Mouse (Mus musculus): ENCODE measurements around the gene Cluap1.
A peak's percentile ranks its signal among the peaks of the same experiment; 100 is the strongest.

Gene Cluap1

GRCm38 (mm10) chr16:3908537-3909111, at the start of gene Cluap1, which contains the start of gene 1700037C18Rik:
Gene Cluap1 (plus strand): TSS chr16:3908801.
Gene 1700037C18Rik (minus strand): TSS chr16:3908689.
- DNase-seq: peak; percentile 96

- DNase-seq: no peak
These were observed 49.3 kb upstream of the Cluap1 start for GRCm38 (mm10) chr16:3859254-3859653.

- DNase-seq: no peak
These were observed 36.8 kb upstream of the Cluap1 start for GRCm38 (mm10) chr16:3871815-3872214.

GRCm38 (mm10) chr16:3872216-3873047, 36.2 kb upstream of the Cluap1 start, which contains the start of gene Naa60:
Gene Naa60 (plus strand): TSS chr16:3872375.
- peak; percentile 94 for DNase-seq

GRCm38 (mm10) chr16:3876346-3876745, 32.3 kb upstream of the Cluap1 start:
- DNase-seq: no peak

GRCm38 (mm10) chr16:3884201-3885064, 24.2 kb upstream of the Cluap1 start, which contains the start of the genes Zfp597 and Gm20695:
Gene Zfp597 (minus strand): TSS chr16:3884561.
Gene Gm20695 (plus strand): TSS chr16:3884648.
- DNase-seq: peak; percentile 97

- DNase-seq: no peak
These were observed 23.4 kb upstream of the Cluap1 start for GRCm38 (mm10) chr16:3885065-3885670.

GRCm38 (mm10) chr16:3891621-3892295, 16.8 kb upstream of the Cluap1 start:
- DNase-seq: no peak

GRCm38 (mm10) chr16:3893739-3894138, 14.9 kb upstream of the Cluap1 start:
- DNase-seq: no peak

GRCm38 (mm10) chr16:3895173-3895792, 13.3 kb upstream of the Cluap1 start:
- no peak for DNase-seq

- DNase-seq: no peak
These were observed 12.6 kb upstream of the Cluap1 start for GRCm38 (mm10) chr16:3896046-3896445.

GRCm38 (mm10) chr16:3896553-3896952, 12.0 kb upstream of the Cluap1 start:
- no peak for DNase-seq

GRCm38 (mm10) chr16:3907471-3907870, 1.1 kb upstream of the Cluap1 start:
- DNase-seq: no peak

- no peak for DNase-seq
These were observed 517 bp downstream of the Cluap1 start for GRCm38 (mm10) chr16:3909118-3909517.

GRCm38 (mm10) chr16:3920756-3921155, 12.2 kb downstream of the Cluap1 start:
- DNase-seq: no peak

- no peak for DNase-seq
These were observed 14.9 kb downstream of the Cluap1 start for GRCm38 (mm10) chr16:3923515-3923914.

- peak; percentile 41 for DNase-seq
These were observed 15.4 kb downstream of the Cluap1 start for GRCm38 (mm10) chr16:3923966-3924365.

GRCm38 (mm10) chr16:3928582-3928981, 20.0 kb downstream of the Cluap1 start:
- no peak for DNase-seq

GRCm38 (mm10) chr16:3929151-3929550, 20.6 kb downstream of the Cluap1 start:
- no peak for DNase-seq

GRCm38 (mm10) chr16:3933536-3933935, 24.9 kb downstream of the Cluap1 start:
- no peak for DNase-seq

- DNase-seq: no peak
These were observed 25.5 kb downstream of the Cluap1 start for GRCm38 (mm10) chr16:3934091-3934490.

- no peak for DNase-seq
These were observed 26.1 kb downstream of the Cluap1 start for GRCm38 (mm10) chr16:3934701-3935100.
